Mouse (Mus musculus): ENCODE data around the gene Maml2. TPM values are rescaled to one million over a fixed set of nuclear protein-coding genes. Genes with fewer than 3 reads are reported as not detected.

The Maml2 gene
- total RNA-seq, 2 experiments from 2014 or later, result 5.5 to 6.2 TPM

DNA sequence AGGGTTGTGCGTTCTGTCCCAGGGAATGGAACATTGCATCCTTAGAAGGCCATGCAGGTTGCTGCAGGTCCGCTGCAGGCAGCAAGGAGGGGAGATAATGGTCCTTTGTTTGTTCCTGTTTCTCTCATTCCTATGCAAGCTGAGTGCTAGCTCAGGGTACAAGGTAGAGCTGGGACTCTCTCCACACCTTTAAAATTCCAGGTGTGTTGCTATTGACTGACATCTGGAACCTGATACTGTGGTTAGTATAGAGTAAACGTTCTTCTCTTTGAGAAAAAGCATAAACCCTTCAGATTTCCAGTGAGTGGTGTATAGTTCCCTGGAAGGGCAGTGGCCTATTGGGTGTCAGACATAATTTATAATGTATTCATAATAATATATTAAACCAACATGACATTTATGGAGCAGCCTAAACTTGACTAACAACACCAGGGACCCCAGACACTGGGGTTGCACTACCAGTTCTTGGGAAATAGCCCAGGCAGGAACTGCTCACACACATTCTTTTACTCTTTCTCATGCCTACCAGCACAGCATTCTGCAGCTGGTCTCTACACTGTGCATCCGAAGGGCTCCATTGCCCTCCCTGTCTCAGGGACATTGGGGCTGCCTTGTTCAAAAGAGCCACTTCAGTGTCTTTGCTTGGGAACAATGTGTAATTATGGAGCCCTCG lies 254.8 kb downstream of the Maml2 start:
- DNase-seq (ENCODE audit: low spot score in 2 of 2), result no peak
- intact Hi-C loops (cut with DNase I), result no loop called here

DNA sequence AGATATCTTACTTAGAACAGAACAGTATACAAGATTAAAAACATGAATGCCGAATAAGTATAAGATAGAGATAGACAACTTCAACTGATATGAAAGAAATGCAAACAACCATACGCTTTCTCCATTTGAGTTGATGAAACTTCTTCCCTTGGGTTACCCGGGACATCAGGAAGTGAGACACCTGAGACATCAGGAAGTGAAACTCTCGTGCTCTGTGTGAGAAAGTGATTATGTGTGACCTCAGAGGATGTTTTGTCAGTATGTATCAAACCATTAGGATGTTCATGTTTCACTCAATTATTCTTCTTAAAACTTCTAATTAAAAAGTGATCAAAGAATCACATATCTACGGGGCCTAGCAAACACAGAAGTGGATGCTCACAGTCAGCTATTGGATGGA lies 257.0 kb downstream of the Maml2 start:
- intact Hi-C loops (cut with DNase I), result no loop called here
- DNase-seq (ENCODE audit: low spot score in 2 of 2), result no peak

DNA sequence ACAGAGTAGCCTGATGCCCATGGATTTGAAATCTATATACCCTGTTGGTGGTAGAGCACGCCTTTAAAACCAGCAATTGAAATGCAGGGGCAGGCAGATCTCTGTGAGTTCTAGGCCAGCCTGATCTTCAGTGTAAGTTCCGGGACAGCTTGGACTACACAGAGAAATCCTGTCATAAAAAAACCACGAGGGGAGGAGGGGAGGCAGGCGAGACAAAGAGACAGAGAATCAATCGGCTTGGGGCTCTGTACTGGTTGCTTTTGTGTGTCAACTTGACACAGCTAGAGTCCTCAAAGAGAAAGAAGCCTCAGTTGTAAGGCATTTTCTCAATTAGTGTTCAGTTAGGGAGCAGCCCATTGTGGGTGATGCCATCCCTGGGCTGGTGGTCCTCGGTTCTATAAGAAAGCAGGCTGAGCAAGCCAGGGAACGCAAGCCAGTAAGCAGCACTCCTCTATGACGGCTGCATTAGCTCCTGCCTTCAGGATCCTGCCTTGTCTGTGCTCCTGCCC lies 258.3 kb downstream of the Maml2 start:
- intact Hi-C loops (cut with DNase I), result no loop called here
- no peak for DNase-seq (ENCODE audit: low spot score in 2 of 2)

DNA sequence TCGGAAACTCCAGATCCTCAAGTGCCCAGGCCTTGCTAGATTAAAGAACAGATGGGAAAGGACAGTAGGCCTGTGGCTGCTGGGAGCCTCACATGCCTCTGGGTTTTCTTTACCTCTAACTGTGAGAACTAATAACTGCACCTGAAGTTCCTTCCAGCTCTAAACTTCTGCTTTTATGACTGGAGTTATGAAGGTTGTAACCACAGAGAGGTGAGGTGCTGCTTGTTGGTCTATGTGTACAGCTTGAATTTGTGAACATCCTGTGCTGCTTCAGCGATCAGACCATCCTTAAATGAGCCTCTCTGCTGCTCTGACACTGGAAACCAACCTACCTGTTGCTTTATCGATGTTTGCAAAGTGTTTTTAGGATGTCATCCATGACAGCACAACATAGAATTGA lies 258.9 kb downstream of the Maml2 start:
- intact Hi-C loops (cut with DNase I), result no loop called here

DNA sequence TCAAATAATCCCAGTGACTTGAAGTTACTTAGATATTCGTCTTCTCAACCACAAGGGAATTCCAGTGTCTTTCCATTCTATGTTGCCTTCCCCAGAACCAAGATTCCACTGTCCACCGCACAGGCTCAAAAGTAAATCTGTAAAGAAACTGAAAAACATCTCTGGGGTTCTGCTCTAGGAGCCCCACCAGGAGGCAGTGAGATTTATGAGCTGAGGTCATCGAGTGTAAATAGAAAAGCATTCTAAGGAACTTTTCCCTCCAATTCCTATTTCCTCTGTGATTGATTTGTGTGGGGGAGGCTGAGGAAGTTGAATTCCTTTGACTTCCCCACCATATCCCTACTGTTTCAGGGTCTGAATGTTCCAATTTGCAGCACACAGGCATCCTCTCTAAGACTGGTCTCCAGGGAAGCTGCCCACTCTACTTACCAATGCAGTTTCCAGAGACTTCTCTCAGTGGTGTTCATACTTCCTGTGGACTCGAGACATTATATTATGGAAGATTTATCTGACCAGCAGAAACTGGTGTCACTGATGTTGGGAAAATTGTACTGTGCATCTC lies 261.1 kb downstream of the Maml2 start:
- intact Hi-C loops (cut with DNase I), result no loop called here
- no peak for DNase-seq (ENCODE audit: low spot score in 2 of 2)

More for the DNA sequence above, 258.9 kb downstream of the Maml2 start:
- no peak for DNase-seq (ENCODE audit: low spot score in 2 of 2)

DNA sequence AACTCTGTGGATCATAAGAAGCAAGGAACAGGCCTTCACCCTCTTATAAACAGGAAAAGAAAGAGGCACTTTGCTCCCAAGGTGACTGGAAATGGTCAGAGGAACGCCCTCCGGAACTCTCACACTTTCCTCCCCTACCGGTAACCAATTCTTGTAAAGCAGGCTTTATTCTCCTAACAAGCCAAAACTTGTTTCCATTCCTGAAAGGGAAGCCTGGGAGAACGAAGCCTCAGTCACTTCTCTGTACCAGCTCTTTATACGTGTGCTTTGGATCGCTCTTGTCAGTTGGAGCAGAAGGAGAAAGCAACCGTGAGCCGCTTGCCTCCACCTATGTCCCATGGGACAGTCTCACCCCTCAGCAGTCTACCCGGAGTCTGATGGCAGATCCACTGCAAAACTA lies 262.9 kb downstream of the Maml2 start:
- DNase-seq (ENCODE audit: low spot score in 2 of 2), result no peak
- intact Hi-C loops (cut with DNase I), result no loop called here

DNA sequence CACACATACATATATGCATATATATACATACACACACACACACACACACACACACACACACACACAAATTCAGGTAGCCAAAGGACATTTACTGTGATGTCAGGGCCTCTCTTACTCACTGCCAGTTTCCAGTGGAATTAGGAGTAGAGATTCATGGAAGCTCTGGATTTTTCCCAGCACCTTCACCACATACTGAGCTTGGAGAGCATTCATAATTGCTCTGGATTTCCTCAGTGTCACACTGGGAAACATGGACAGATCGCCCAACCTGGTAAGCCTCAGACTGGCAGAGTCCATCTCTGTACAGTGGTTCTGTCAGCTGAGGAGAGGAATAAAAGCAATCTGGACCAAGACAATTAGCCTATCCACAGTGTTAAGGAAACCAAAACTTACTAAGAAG lies 263.6 kb downstream of the Maml2 start:
- intact Hi-C loops (cut with DNase I), result no loop called here
- no peak for DNase-seq (ENCODE audit: low spot score in 2 of 2)

DNA sequence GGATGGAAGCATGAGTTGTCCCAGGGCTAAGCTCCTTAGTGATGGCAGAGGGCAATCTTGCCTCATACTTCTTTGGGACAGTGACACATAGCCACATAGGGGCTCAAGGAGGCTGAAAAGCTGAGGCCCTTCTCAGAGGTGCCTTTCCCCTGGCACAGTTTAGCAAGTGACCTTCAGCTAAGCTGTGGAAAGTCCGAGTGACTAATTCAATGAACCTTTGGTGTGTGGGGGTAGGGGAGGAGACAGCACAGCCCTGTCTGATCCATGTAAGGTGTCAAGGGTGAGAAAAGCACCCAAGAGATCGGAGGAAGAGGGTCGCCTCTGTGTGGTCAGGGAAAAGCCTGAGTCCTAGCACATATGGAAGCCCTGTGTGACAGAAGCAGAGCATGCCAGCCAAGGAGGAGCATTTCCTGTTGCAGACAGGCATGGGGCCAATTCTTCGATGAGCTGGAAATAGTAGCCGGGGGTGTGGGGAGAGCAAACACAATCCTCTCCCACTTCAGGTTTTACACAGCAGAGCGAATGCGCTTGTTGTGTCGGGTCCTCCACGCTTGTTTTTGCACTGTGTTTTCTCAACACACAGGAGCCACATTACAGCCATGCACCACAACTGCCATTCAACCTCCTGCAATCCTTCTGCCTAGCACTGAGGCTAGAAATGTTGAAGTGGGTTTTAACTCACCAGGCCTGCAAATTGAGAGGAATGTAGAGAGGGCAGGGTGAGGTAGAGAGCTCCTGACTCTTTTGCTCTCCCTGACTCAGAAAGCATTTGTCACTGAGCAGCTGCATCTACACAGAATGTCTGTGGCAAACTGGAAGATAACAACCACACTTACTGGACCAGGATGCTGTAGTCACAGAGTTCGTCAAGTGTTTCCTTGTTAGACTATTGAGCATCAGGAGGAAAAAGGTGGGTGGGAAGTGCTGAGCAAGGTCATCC lies 266.0 kb downstream of the Maml2 start:
- intact Hi-C loops (cut with DNase I), result no loop called here

DNA sequence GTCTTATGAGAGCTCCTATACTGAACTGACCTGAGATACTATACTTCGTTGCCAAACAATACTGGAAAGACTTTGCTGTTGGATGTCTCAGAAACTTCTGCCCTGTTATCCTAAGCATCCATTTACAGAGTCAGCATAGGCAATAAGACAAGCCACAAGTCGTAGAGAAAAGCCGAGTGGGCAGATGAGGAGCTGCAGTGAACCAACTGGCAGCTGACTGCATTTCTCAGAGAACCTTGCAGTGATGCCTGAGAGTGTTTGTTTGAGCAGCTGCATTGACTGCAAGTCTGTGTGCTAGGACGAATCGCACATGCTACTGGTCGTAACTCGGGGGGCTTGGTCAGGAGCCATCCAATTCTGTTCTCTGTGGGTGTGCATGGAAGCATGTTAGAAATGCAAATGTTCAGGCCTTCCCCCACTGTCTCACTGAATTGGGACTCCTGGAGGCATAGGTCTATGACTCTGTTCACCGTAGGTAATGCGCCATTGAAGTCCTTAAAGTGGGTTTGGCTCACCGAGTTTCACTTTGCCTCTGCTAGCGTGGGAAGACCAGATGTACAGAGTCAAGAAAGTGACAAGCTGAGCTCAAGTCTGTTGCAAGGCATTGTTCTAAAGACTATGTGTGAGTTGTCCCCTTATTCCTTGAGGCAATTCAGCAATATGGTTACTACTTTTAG lies 267.7 kb downstream of the Maml2 start:
- intact Hi-C loops (cut with DNase I), result no loop called here
- peak in 1 of 2 experiments; percentile 22 for DNase-seq (ENCODE audit: low spot score in 2 of 2)

More for the DNA sequence above, 266.0 kb downstream of the Maml2 start:
- DNase-seq (ENCODE audit: low spot score in 2 of 2), result peak; percentile 44 to 60

DNA sequence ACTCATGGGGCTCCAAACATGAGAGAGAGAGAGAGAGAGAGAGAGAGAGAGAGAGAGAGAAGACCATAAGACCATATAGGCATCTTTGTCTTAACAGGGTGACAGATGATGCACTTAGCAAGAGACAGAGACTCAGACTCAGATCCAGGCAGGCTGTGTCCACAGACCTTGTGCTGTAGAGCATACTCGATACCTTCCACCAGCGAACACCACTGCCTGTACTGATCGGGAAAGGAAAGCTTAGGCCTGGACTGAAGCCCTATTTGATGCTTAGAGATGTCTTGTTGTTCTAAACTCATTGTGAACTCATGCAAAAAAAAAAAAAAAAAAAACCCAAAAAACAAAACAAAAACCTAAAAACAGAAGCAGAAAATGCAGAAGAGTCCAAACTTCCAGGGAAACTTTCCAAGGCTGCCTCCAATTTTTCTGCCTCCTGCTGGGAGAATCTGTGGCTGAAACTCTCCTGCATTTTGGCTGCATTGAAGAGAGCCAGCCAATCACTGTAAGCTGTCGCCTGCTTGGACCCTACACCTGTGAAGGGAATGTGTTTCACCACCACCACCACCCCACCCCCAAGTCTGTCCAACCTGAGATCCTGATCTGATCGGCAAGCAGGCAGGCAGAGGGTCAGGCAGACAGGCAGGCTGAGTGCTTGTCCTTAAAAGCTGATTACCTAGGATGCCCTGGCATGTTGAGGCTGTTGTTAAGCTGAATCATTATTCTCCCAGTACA lies 268.6 kb downstream of the Maml2 start:
- intact Hi-C loops (cut with DNase I), result no loop called here
- no peak for DNase-seq (ENCODE audit: low spot score in 2 of 2)

DNA sequence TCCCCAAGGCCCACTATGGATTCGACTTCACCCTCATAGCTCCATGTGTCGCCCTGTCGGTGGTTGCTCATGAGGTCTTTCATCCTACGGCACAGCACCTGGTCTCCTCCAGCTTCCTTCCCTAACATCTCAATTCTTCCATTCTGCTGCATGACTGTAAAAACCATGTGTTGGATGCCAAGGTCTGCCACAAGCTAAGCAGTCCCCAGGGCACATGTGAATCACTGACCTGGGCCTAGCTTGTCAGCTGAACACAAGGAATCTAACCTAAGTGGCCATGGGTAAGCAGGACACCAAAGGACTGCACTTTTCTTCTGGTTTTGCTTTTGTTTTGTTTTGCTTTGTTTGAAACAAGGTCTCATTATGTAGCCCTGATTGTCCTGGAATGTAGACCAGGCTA lies 271.3 kb downstream of the Maml2 start:
- intact Hi-C loops (cut with DNase I), result no loop called here
- DNase-seq (ENCODE audit: low spot score in 2 of 2), result no peak

DNA sequence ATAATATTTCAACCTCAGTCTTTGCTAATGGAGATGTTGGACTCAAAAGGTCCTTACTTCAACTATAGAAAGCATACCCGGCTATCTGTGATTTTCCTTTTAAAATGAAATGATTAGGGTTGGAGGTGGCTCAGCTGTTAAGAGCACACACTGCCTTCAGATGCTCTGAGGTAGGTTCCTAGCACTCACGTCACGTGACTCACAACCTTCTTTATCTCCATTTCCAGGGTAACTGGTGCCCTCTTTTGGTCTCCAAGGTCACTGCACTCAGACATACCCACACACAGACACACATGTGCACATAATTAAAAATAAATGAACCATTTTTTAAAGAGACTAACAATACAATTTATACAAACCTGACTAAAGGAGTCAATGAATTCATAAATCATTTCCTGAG lies 275.1 kb downstream of the Maml2 start:
- no peak for DNase-seq (ENCODE audit: low spot score in 2 of 2)
- intact Hi-C loops (cut with DNase I), result no loop called here

DNA sequence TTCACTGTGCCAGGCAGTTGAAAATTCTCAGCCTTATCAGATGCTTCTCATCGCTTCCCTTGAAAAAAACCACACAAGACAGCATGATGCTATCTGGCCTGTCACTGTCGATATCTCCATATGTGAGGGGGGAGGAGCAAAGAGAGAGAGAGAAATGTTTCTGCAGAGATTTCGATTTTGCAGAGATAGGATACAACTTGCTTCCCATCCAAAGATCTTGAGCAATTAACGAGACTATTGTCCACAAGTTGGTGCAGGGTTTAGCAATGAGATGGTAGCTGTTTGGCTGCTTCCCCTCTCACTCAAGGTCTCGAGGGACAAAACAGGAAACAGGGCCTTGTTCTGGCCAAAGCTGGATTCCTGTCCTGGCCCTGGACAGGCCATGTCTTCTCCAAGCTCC lies 276.3 kb downstream of the Maml2 start:
- intact Hi-C loops (cut with DNase I), result no loop called here
- no peak for DNase-seq (ENCODE audit: low spot score in 2 of 2)

DNA sequence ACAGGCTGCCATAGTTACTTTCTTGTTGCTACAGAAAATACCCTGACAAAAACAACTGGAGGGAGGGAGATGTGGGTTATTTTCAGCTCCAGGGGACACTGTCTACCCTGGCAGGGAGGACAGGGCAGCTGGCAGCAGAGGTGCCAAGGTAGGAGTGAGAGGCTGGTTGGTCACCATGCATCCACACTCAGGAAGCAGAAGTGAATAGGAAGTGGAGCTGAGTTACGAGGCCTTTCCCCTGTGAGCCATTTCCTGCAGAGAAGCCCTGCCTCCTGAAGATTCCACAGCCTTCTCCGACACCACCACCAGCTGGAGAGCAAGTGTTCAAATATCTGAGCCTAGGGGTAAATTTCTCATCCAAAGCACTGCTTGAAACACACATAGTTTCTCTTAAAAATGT lies 277.2 kb downstream of the Maml2 start:
- DNase-seq (ENCODE audit: low spot score in 2 of 2), result no peak
- intact Hi-C loops (cut with DNase I), result no loop called here

DNA sequence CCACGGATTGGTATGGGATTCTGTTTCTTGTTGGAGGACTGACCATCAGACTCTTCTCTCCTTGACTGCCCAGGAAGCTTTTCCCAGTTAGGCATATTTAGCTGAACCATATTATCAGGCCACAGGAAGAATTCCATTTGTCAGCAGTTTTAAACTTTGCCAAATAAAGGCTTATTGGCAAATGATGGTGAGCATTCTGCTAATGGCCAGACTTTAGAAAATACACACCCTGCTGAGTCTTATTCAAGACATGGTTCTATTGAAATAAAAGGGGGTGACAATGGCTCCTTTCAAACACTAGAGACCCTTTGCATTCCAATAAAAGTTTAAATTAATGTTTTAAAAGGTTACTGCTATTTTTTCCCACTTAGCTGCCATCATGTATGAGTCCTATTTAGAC lies 279.4 kb downstream of the Maml2 start:
- intact Hi-C loops (cut with DNase I), result no loop called here
- DNase-seq (ENCODE audit: low spot score in 2 of 2), result no peak

DNA sequence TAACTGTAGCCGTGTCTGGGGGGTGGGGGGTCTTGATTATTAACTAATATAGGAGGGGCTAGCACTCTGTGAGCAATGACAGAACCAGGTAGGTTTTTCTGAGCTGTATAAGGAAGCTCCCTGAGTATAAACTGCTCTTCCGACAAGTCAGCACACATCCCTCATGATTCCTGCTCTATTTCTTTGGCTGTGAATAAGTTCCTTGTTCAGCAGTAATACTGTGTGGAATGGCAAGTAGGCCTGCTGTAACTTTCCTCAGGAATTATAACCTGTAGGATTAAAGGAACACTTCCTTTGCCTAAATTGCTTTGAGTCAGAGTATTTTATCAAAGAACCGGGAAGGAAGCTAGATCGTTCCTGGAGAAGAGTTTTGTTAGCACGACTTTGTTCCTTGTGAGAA lies 283.4 kb downstream of the Maml2 start:
- no peak for DNase-seq (ENCODE audit: low spot score in 2 of 2)
- intact Hi-C loops (cut with DNase I), result no loop called here

DNA sequence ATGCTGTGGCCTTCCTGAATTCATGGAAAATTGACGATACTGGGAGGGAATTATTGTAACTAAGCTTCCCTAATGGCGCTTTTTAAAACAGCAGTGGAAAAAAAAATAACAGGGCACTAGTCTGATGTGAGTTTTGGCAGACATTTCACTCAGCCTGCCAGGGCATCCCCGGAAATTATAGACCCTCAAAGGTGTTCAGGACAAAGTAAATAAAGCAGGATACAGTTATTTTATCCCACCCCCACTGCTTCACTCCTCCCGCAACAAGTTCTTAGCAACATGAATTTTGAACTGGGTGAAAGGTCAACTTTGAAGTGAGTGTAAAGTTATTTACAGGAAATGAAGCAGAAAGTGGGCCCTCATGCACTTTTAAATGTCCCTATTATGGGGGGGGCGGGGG lies 286.2 kb downstream of the Maml2 start:
- DNase-seq (ENCODE audit: low spot score in 2 of 2), result no peak
- intact Hi-C loops (cut with DNase I), result no loop called here

DNA sequence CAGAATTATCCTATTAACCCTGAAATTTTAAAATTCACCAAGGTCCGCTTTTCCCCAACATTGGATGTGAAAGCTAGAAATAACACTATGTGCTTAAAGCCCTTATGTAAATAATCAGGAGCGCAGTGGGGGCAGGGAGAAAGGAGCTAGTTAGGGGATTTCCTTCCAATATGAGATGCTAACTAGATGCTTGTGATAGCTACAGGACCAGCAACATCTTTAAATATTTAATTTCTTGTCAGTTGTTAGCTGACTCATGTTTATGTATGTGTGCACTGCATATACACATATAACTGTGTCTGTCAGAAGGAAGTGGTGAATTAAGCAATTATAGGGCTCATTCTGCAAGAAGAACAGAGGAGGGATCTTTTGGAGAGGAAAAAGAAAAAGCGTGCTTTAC lies 286.7 kb downstream of the Maml2 start:
- intact Hi-C loops (cut with DNase I), result no loop called here

More for the DNA sequence above, 286.7 kb downstream of the Maml2 start:
- no peak for DNase-seq (ENCODE audit: low spot score in 2 of 2)
